Mouse (Mus musculus): ENCODE results near the gene Dnaic2. TPM values are rescaled to one million over a fixed set of nuclear protein-coding genes. Genes with fewer than 3 reads are reported as not detected.

Gene Dnaic2
- total and polyA plus RNA-seq, 3 experiments: not detected

- ATAC-seq (ENCODE audit: extremely low read depth, insufficient number of reproducible peaks, low FRiP score, poor library complexity, severe bottlenecking): peak; percentile 17; the same call in 1 of the 2 replicates
- Histone ChIP-seq H3K9me3 (replicated peaks) (peaks cover 16% of the 10 kb centered on the region), H3K4me1 (ENCODE audit: insufficient read depth, low read depth, low read length) (peaks cover 9% of the 10 kb centered on the region; the same call in 1 of the 2 replicates), H3K27me3 (ENCODE audit: insufficient read depth, low read length) (peaks cover 3% of the 10 kb centered on the region; the same call in 1 of the 2 replicates), H3K4me3 (ENCODE audit: low read depth, low read length) (peak overlapping the region; percentile 2; the same call in 1 of the 2 replicates), H3K36me3 (replicated peaks) (no peaks in the 10 kb centered on the region)
- TF ChIP-seq TAL1 (conservative IDR thresholded peaks at IDR 0.05; ENCODE audit: low read depth, low read length) (no peak), GATA1 (IDR thresholded peaks at IDR 0.05; ENCODE audit: borderline replicate concordance, low read length) (no peak), POLR2AphosphoS5 (IDR thresholded peaks at IDR 0.05; ENCODE audit: insufficient replicate concordance, low read depth, low read length) (no peak), CTCF (IDR thresholded peaks at IDR 0.05; ENCODE audit: low read depth, low read length) (no peak), GATA2 (IDR thresholded peaks at IDR 0.05; ENCODE audit: borderline replicate concordance, low read depth, low read length) (no peak)
- no peak for DNase-seq (ENCODE audit: low spot score)
Observed at GRCm38 (mm10) chr11:114683722-114684621, 43.2 kb upstream of the Dnaic2 start.

GRCm38 (mm10) chr11:114684627-114685373 lies 42.4 kb upstream of the Dnaic2 start:
- Histone ChIP-seq H3K27me3 (ENCODE audit: insufficient read depth, low read length) (no peaks in the 10 kb centered on the region; the same call in 1 of the 2 replicates), H3K36me3 (replicated peaks) (no peaks in the 10 kb centered on the region), H3K4me3 (ENCODE audit: low read depth, low read length) (no peak overlapping the region), H3K4me1 (ENCODE audit: insufficient read depth, low read depth, low read length) (peaks cover 9% of the 10 kb centered on the region; the same call in 1 of the 2 replicates), H3K9me3 (replicated peaks) (peaks cover 16% of the 10 kb centered on the region)
- ATAC-seq (ENCODE audit: extremely low read depth, insufficient number of reproducible peaks, low FRiP score, poor library complexity, severe bottlenecking): no peak
- no peak for TF ChIP-seq GATA1 (IDR thresholded peaks at IDR 0.05; ENCODE audit: borderline replicate concordance, low read length)
- no peak for TF ChIP-seq CTCF (IDR thresholded peaks at IDR 0.05; ENCODE audit: low read depth, low read length)
- no peak for DNase-seq (ENCODE audit: low spot score)

DNA sequence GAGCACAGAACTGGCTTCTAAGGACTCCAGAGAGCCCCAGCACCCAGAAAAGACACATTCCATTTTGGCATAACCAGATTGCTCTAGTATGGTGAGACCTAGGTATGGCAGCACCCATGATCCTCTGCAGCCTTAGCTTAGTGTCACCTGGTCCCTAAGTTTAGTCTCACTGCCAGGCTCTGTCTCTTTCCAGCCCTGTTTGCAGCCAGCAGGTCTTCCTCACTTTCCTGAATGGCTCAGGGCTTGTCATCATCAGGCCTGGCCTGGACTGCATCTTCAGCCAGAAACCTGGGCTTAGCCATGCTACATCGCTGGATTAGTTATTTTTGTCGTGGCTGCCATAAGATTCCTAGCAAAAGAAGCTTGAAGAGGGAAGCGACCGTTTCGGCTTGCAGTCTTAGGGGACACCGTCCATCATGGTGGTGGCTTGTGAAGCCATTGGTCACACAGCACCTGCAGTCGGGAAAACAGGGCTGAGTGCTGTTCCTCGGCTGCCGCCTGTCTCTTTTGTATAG lies 41.6 kb upstream of the Dnaic2 start:
- peaks cover 9% of the 10 kb centered on the region; the same call in 1 of the 2 replicates for H3K4me1 ChIP-seq (ENCODE audit: insufficient read depth, low read depth, low read length)
- H3K9me3 ChIP-seq (replicated peaks): peaks cover 23% of the 10 kb centered on the region
- TF ChIP-seq GATA1 (IDR thresholded peaks at IDR 0.05; ENCODE audit: borderline replicate concordance, low read length): no peak
- TF ChIP-seq CTCF (IDR thresholded peaks at IDR 0.05; ENCODE audit: low read depth, low read length): no peak
- no peak for TF ChIP-seq GATA2 (IDR thresholded peaks at IDR 0.05; ENCODE audit: borderline replicate concordance, low read depth, low read length)
- no peak for TF ChIP-seq POLR2AphosphoS5 (IDR thresholded peaks at IDR 0.05; ENCODE audit: insufficient replicate concordance, low read depth, low read length)
- no peak for TF ChIP-seq TAL1 (conservative IDR thresholded peaks at IDR 0.05; ENCODE audit: low read depth, low read length)
- no peaks in the 10 kb centered on the region for H3K36me3 ChIP-seq (replicated peaks)
- H3K4me3 ChIP-seq (ENCODE audit: low read depth, low read length): no peak overlapping the region
- no peaks in the 10 kb centered on the region; the same call in 1 of the 2 replicates for H3K27me3 ChIP-seq (ENCODE audit: insufficient read depth, low read length)
- DNase-seq (ENCODE audit: low spot score) (no peak), ATAC-seq (ENCODE audit: extremely low read depth, insufficient number of reproducible peaks, low FRiP score, poor library complexity, severe bottlenecking) (no peak)

DNA sequence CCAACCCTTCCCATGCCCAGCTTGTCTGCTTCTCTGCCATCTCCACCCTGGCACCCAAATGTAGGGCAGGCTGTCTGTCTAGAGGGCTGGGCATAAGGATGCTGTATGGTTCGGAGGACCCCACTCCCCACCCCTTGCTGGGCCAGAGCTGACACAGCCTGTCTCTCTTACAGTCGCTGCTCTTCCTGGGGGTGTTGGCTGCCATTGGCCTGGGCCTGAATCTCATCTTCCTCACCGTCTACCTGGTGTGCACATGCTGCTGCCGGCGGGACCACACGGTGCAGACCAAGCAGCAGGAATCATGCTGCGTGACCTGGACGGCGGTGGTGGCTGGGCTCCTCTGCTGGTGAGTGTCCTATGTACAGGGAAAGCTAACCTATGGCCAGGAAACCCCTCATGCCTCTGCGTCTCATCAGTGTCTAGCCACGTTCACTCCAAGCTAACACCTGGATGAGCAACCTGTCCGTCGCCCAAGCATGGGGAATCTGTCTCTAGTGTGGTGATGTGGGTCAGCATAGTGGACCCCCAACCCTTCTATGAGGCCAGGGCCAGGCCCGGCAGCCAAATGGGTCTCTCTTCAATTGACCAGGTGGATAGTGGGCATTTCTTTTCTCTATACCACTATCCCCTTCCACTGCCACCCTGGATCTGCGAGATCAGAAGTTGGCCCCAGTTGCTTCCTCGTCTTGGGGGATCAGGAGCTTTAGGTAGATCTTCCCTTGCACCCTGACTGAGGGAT lies 40.8 kb upstream of the Dnaic2 start:
- no peak overlapping the region for H3K4me3 ChIP-seq (ENCODE audit: low read depth, low read length)
- TF ChIP-seq TAL1 (conservative IDR thresholded peaks at IDR 0.05; ENCODE audit: low read depth, low read length) (no peak), GATA1 (IDR thresholded peaks at IDR 0.05; ENCODE audit: borderline replicate concordance, low read length) (no peak), POLR2AphosphoS5 (IDR thresholded peaks at IDR 0.05; ENCODE audit: insufficient replicate concordance, low read depth, low read length) (no peak), GATA2 (IDR thresholded peaks at IDR 0.05; ENCODE audit: borderline replicate concordance, low read depth, low read length) (no peak), CTCF (IDR thresholded peaks at IDR 0.05; ENCODE audit: low read depth, low read length) (no peak)
- DNase-seq (ENCODE audit: low spot score) (no peak), ATAC-seq (ENCODE audit: extremely low read depth, insufficient number of reproducible peaks, low FRiP score, poor library complexity, severe bottlenecking) (no peak)
- H3K4me1 ChIP-seq (ENCODE audit: insufficient read depth, low read depth, low read length): peaks cover 9% of the 10 kb centered on the region; the same call in 1 of the 2 replicates
- no peaks in the 10 kb centered on the region; the same call in 1 of the 2 replicates for H3K27me3 ChIP-seq (ENCODE audit: insufficient read depth, low read length)
- H3K36me3 ChIP-seq (replicated peaks): no peaks in the 10 kb centered on the region
- peaks cover 24% of the 10 kb centered on the region for H3K9me3 ChIP-seq (replicated peaks)

- DNase-seq (ENCODE audit: low spot score): no peak
- TF ChIP-seq CTCF (IDR thresholded peaks at IDR 0.05; ENCODE audit: low read depth, low read length): no peak
- no peak for TF ChIP-seq GATA1 (IDR thresholded peaks at IDR 0.05; ENCODE audit: borderline replicate concordance, low read length)
- TF ChIP-seq TAL1 (conservative IDR thresholded peaks at IDR 0.05; ENCODE audit: low read depth, low read length): no peak
- TF ChIP-seq GATA2 (IDR thresholded peaks at IDR 0.05; ENCODE audit: borderline replicate concordance, low read depth, low read length): no peak
- TF ChIP-seq POLR2AphosphoS5 (IDR thresholded peaks at IDR 0.05; ENCODE audit: insufficient replicate concordance, low read depth, low read length): no peak
Observed at GRCm38 (mm10) chr11:114687574-114688188, 39.5 kb upstream of the Dnaic2 start.

More at GRCm38 (mm10) chr11:114687574-114688188, 39.5 kb upstream of the Dnaic2 start:
- H3K27me3 ChIP-seq (ENCODE audit: insufficient read depth, low read length): no peaks in the 10 kb centered on the region; the same call in 1 of the 2 replicates
- no peak for ATAC-seq (ENCODE audit: extremely low read depth, insufficient number of reproducible peaks, low FRiP score, poor library complexity, severe bottlenecking)
- H3K9me3 ChIP-seq (replicated peaks): peaks cover 22% of the 10 kb centered on the region
- no peak overlapping the region for H3K4me3 ChIP-seq (ENCODE audit: low read depth, low read length)
- H3K36me3 ChIP-seq (replicated peaks): no peaks in the 10 kb centered on the region
- H3K4me1 ChIP-seq (ENCODE audit: insufficient read depth, low read depth, low read length): peaks cover 4% of the 10 kb centered on the region; the same call in 1 of the 2 replicates
